Mouse (Mus musculus) thymus, postnatal 36 days (tissue): Measurements from ENCODE around the gene Aicda.
"Not testable (repeated sequence)": the region's sequence is repeated elsewhere in the genome, so short reads cannot be mapped to it uniquely, and the experiment has no call there.

Source experiments
- DNase-seq, 2 experiments: peaks; one replicate each; pipeline ENCODE4 v3.0.0; 2022; ENCODE audit warnings: mixed read lengths in 2 of 2

Aicda gene

DNA sequence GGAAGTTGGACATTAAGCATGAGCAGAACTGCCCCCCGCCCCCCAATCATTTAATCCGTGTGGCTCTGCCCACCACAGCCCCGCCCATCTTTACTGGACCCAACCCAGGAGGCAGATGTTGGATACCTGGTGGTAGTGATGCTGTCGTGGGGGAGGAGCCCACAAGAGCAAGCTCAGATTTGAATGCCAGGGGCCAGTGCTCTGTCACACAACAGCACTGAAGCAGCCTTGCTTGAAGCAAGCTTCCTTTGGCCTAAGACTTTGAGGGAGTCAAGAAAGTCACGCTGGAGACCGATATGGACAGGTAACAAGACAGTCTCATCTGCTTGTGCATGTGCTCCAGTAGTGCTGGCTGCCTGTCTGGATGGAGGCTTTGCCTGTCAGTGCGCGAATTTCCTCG, at the start of gene Aicda:
Gene Aicda (plus strand): TSS at position 196 of the 400 bp plus-strand sequence.
- no peak for DNase-seq

- no peak for DNase-seq
These were observed 48.6 kb upstream of the Aicda start for GRCm38 (mm10) chr6:122505041-122505440.

GRCm38 (mm10) chr6:122505545-122505944, 48.1 kb upstream of the Aicda start, which contains the start of gene Mfap5:
Gene Mfap5 (plus strand): TSS chr6:122505845.
- DNase-seq: no peak

GRCm38 (mm10) chr6:122508494-122508893, 45.1 kb upstream of the Aicda start:
- no peak for DNase-seq

GRCm38 (mm10) chr6:122512914-122513878, 40.4 kb upstream of the Aicda start:
- DNase-seq: no peak

- no peak for DNase-seq
These were observed 39.3 kb upstream of the Aicda start for GRCm38 (mm10) chr6:122514312-122514711.

- not testable (repeated sequence) for DNase-seq
These were observed 37.8 kb upstream of the Aicda start for GRCm38 (mm10) chr6:122515762-122516161.

DNA sequence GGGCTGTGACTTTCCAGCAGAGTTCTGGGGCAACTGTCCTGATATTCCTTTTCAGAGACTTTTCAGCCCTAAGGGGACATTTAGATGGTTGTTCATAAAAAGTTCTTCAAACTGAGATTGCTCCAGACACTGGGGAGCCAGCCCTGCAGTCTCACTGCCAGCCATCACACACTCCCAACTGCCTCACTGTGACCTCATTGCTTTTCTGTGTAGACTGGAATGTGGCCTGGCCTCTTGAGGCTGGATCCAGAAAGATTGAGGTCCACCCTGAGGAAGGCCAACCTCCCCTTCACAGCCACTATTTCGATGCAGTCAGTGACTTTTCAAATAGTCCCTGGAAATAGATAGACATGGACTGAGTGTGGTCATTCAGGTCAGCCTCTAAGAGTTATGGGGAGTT, 35.9 kb upstream of the Aicda start:
- DNase-seq: no peak

- DNase-seq: no peak
These were observed 34.2 kb upstream of the Aicda start for GRCm38 (mm10) chr6:122519384-122519783.

GRCm38 (mm10) chr6:122522595-122522994, 31.0 kb upstream of the Aicda start:
- no peak for DNase-seq

DNA sequence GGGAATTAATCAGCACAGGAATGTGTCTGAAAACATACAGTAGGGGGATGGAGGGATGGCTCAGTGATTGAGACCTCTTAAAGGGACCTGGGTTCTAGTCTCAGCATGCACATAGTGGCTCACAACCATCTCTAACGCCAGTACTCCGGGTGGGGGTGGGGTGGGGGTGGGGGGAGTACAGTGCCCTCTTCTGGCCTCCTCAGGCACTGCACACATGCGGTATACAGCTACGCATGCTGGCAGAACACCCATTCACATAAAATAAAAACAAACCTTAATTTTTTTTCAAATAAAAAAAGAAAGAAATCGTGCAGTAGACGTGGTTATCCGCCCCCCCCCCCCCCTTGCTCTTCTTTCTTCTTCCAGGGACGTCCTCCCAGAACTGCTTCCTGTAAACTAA, 30.3 kb upstream of the Aicda start:
- DNase-seq: no peak

GRCm38 (mm10) chr6:122527596-122527995, 26.0 kb upstream of the Aicda start:
- peak; percentile 7 to 8 for DNase-seq

DNA sequence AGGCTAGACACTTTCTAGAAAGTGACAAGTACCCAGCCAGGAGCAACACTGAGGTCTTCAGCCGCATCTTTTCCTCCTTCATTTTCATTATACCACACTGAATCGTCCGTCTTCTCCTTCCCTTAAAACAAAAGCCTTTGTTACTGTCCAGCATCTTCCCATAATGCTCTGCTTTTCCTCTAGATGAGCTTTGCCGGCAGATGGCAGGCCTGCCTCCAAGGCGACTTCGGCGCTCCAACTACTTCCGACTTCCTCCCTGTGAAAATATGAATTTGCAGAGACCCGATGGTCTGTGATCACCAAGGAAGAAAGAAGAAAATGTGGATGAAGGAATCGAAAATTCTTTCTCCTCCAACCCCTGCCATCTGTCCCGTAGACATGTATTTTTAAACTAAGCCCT, 25.5 kb upstream of the Aicda start:
- DNase-seq: no peak

DNA sequence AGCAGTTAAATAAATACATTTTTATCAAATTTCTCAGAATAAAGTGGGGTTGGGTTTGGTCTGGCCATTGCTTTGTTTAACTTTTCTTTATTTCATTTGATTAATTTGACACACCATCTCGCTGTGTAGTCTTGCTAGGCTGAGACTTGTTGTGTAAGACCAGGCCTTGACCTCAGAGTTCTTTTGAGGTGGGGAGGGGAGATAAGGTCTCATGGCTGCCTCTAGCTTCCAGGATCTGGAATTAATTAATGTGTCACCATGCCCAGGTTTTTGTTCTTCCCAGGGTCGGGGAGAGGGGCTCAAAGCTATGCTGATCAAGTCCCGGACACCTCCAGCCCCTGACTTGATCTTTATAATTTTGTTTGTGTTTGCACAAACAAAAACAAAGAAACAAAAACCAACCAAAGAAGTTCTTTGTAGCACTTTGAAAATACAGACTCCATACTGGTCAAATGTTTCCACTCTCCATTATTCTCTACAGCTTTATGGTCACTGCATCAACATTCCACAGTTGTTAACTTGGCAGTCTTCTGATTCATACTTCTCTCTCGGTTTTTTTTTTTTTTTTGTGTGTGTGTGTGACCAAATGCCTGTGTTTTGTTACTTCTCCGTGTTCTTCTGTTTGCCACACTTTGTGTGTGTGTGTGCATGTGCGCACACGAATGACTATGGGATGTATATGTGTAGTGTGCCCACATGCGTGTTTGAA, 22.0 kb upstream of the Aicda start:
- no peak for DNase-seq

GRCm38 (mm10) chr6:122532883-122533302, 20.7 kb upstream of the Aicda start:
- no peak for DNase-seq

DNA sequence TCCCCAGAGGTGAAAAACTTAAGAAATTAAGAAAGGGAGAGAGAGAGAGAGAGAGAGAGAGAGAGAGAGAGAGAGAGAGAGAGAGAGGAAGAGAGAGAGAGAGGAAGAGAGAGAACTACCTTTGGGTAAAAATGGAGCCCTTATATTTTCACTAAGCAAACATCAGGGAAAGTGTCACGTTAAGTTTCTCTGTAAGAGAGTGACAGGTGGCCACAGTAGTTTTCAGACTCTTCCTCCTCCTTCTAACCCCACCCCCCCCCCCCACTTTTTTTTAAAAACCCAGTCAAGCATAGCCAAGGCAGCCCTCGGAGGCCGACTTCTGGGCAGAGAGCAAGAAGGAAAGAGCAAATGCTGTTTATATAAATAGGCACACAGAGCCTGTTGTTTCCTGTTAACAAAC, 19.6 kb upstream of the Aicda start:
- no peak for DNase-seq

GRCm38 (mm10) chr6:122539564-122539963, 14.0 kb upstream of the Aicda start:
- DNase-seq: no peak

DNA sequence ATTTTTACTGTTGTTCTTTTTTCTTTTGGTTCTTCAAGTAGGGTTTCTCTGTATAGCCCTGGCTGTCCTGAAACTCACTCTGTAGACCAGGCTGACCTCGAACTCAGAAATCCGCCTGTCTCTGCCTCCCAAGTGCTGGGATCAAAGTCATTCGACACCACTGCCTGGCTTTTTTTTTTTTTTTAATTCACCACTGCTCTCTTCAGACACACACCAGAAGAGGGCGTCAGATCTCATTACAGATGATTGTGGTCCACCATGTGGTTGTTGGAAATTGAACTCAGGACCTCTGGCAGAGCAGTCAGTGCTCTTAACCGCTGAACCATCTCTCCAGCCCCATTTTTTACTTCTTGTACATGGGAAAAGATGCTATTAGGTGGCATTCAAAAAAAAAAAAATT, 11.1 kb upstream of the Aicda start:
- not testable (repeated sequence) for DNase-seq

DNA sequence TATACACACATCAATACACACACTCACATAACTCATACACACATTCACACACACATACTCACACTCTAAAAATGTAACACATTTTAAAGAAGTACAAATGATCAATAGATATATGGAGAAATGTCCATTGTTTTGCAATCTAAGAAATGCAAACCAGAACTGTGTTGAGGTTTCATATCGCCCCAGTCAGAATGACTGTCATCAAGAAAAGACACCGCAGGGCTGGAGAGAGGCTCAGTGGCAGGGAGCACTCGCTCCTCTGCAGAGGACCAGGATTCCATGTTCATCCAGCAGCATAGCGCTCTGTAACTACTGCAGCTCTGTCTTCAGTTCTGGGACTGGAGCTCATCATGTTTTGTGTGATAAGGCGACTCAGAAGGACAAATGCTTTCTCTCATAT, 10.0 kb upstream of the Aicda start:
- DNase-seq: no peak

DNA sequence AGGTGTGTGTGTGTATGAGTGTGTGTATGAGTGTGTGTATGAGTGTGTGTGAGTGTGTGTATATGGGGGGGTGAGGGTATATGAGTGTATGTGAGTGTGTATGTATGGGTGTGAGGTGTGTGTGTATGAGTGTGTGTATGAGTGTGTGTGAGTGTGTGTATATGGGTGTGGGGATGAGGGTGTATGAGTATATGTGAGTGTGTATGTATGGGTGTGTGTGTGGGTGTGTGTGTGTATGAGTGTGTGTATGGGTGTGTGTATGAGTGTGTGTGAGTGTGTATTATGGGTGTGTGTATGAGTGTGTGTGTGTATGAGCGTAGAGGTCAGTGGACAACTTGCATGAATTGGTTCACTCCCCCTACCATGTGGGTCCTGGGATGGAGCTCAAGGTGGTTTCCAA, 8.9 kb upstream of the Aicda start:
- no peak for DNase-seq

DNA sequence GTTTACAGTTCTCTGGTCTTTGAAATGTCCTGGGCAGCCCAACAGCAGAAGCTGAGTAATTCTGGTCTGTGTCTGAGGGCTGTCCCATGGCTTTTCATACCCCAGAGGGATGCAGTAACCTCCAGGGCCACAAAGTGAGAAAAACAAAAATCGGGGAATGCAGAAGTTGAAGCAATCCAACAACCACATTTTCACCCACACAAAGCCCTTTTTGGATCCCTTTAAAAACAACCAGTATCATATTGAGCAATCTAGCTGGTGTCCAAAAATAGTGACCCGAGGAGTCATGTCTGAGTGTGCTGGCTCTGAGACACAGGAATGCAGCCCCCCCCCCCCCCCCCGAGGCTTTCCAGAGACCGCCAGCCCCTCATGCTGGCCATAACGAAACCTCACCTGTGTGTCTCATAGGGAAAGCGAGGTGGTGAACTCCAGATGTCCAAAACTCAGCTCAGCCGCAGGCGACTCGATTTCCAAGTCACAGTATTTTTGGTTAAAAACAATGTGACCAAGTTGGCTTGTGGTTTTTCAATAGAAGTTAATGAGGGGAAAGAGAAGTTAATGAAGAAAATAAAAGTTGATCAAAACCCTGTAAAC, 8.2 kb upstream of the Aicda start:
- no peak for DNase-seq

- DNase-seq: no peak
These were observed 7.7 kb upstream of the Aicda start for GRCm38 (mm10) chr6:122545948-122546347.

- DNase-seq: no peak
These were observed 501 bp downstream of the Aicda start for GRCm38 (mm10) chr6:122554102-122554501.
